Mouse (Mus musculus) gastrocnemius, postnatal 10 days (tissue): ENCODE data around the gene Lhfp. TPM values are rescaled to one million over a fixed set of nuclear protein-coding genes. Genes with fewer than 3 reads are reported as not detected.

Experiments used
- DNase-seq: peaks from one replicate; pipeline ENCODE4 v3.0.0; 2021; ENCODE audit warnings: mixed read lengths
- long read RNA-seq, 2 experiments: library from polyadenylated mRNA; stranded (forward); transcript quantifications; one replicate each; pipeline ENCODE4 v2.0.0; 2021
- total RNA-seq, 2 experiments: library from RNA; stranded (reverse); gene quantifications; 2 replicates each; pipeline ENCODE4 v1.2.3; 2021

Lhfp gene
- total RNA-seq = 10 to 100 TPM; 41.9 to 43.2 TPM
- long read RNA-seq, experiment 1, transcript Lhfp-201 (4 exons, 2,108 nt) = major isoform, 94 of 106 reads
- long read RNA-seq, experiment 1, partial matches to known transcripts = 8 of 106 reads
- long read RNA-seq, experiment 1, other reads (novel, unspliced or antisense) = 3 of 106 reads
- long read RNA-seq, experiment 2, transcript Lhfp-201 (4 exons, 2,108 nt) = major isoform, 105 of 110 reads
- long read RNA-seq, experiment 2, partial matches to known transcripts = 5 of 110 reads
- long read RNA-seq, experiment 2, other reads (novel, unspliced or antisense) = 0 of 110 reads

- DNase-seq = peak; percentile 73
Observed at GRCm38 (mm10) chr3:53041411-53042239, at the start of gene Lhfp. Gene Lhfp (plus strand): TSS chr3:53041528.

- DNase-seq = no peak
Observed at GRCm38 (mm10) chr3:52993296-52993695, 48.0 kb upstream of the Lhfp start.

GRCm38 (mm10) chr3:52994666-52995065 is 46.7 kb upstream of the Lhfp start:
- DNase-seq = no peak

GRCm38 (mm10) chr3:52996635-52997034 is 44.7 kb upstream of the Lhfp start:
- no peak for DNase-seq

GRCm38 (mm10) chr3:52997381-52997780 is 43.9 kb upstream of the Lhfp start:
- DNase-seq = no peak

GRCm38 (mm10) chr3:52999016-52999744 is 42.1 kb upstream of the Lhfp start:
- DNase-seq = no peak

- no peak for DNase-seq
Observed at GRCm38 (mm10) chr3:52999996-53000395, 41.3 kb upstream of the Lhfp start.

GRCm38 (mm10) chr3:53002076-53002475 is 39.3 kb upstream of the Lhfp start:
- no peak for DNase-seq

- no peak for DNase-seq
Observed at GRCm38 (mm10) chr3:53004406-53005114, 36.8 kb upstream of the Lhfp start.

GRCm38 (mm10) chr3:53007411-53007810 is 33.9 kb upstream of the Lhfp start:
- no peak for DNase-seq

GRCm38 (mm10) chr3:53016436-53017340 is 24.6 kb upstream of the Lhfp start, which contains the start of gene Cog6:
Gene Cog6 (minus strand): TSS chr3:53017237.
- DNase-seq = peak; percentile 82

GRCm38 (mm10) chr3:53027333-53027732 is 14.0 kb upstream of the Lhfp start:
- no peak for DNase-seq

- DNase-seq = peak; percentile 82
Observed at GRCm38 (mm10) chr3:53029046-53029445, 12.3 kb upstream of the Lhfp start.

- DNase-seq = no peak
Observed at GRCm38 (mm10) chr3:53031586-53031985, 9.7 kb upstream of the Lhfp start.

- DNase-seq = no peak
Observed at GRCm38 (mm10) chr3:53032432-53032831, 8.9 kb upstream of the Lhfp start.

GRCm38 (mm10) chr3:53033448-53033847 is 7.9 kb upstream of the Lhfp start:
- no peak for DNase-seq

- no peak for DNase-seq
Observed at GRCm38 (mm10) chr3:53036076-53036475, 5.3 kb upstream of the Lhfp start.

- DNase-seq = no peak
Observed at GRCm38 (mm10) chr3:53036941-53037340, 4.4 kb upstream of the Lhfp start.

- no peak for DNase-seq
Observed at GRCm38 (mm10) chr3:53038913-53039312, 2.4 kb upstream of the Lhfp start.

- DNase-seq = no peak
Observed at GRCm38 (mm10) chr3:53039746-53040145, 1.6 kb upstream of the Lhfp start.
